Mouse (Mus musculus) forebrain, embryonic 15.5 days (tissue): Measurements from ENCODE around the gene Sugp2. TPM values are rescaled to one million over a fixed set of nuclear protein-coding genes. Genes with fewer than 3 reads are reported as not detected.

Experiments
- ATAC-seq: fragments of 200-750 bp; cut with Nextera tagmentation; replicated peaks from 2 replicates; pipeline ENCODE4 v1.8.0; 2017; ENCODE audit warnings: mild to moderate bottlenecking, moderate TSS enrichment, moderate library complexity
- H3K27ac ChIP-seq: fragments of 300-500 bp; sonication (generic); replicated peaks from 2 replicates; pipeline ENCODE4 v1.5.1; 2015; ENCODE audit warnings: mild to moderate bottlenecking, inconsistent platforms
- H3K27me3 ChIP-seq: fragments of 300-500 bp; sonication (generic); 2 replicates; pipeline ENCODE4 v1.6.1; 2015; ENCODE audit warnings: inconsistent platforms
- H3K36me3 ChIP-seq: fragments of 300-500 bp; sonication (generic); 2 replicates; pipeline ENCODE4 v1.6.1; 2015; ENCODE audit warnings: mild to moderate bottlenecking, inconsistent platforms
- H3K4me1 ChIP-seq: fragments of 300-500 bp; sonication (generic); 2 replicates; pipeline ENCODE4 v1.6.1; 2015; ENCODE audit warnings: inconsistent platforms
- H3K4me2 ChIP-seq: fragments of 300-500 bp; sonication (generic); replicated peaks from 2 replicates; pipeline ENCODE4 v1.6.1; 2015; ENCODE audit warnings: mild to moderate bottlenecking, inconsistent platforms
- H3K4me3 ChIP-seq: fragments of 300-500 bp; sonication (generic); 2 replicates; pipeline ENCODE4 v1.5.1; 2015; ENCODE audit warnings: mild to moderate bottlenecking, inconsistent platforms
- H3K9ac ChIP-seq: fragments of 300-500 bp; sonication (generic); replicated peaks from 2 replicates; pipeline ENCODE4 v1.6.1; 2015; ENCODE audit warnings: mild to moderate bottlenecking, inconsistent platforms
- H3K9me3 ChIP-seq: fragments of 300-500 bp; sonication (generic); 2 replicates; pipeline ENCODE4 v1.6.1; 2016; ENCODE audit warnings: inconsistent platforms
- WGBS: fragments of 180-500 bp; shearing (Covaris S2); methylation state at CpG from one replicate; pipeline ENCODE4 v1.1.7; 2015; ENCODE audit warnings: mixed read lengths; 5-methylcytosine and 5-hydroxymethylcytosine counted together
- polyA plus RNA-seq: library from polyadenylated mRNA; unstranded; fragments of >200 nt; fragmentation: Nextera tagmentation; extraction: Ambion mirVana; gene quantifications from 2 replicates; pipeline ENCODE4 v1.2.1, GENCODE M21; 2015

Gene Sugp2
- polyA plus RNA-seq, 1 experiment from 2014 or later: 85.6 TPM

DNA sequence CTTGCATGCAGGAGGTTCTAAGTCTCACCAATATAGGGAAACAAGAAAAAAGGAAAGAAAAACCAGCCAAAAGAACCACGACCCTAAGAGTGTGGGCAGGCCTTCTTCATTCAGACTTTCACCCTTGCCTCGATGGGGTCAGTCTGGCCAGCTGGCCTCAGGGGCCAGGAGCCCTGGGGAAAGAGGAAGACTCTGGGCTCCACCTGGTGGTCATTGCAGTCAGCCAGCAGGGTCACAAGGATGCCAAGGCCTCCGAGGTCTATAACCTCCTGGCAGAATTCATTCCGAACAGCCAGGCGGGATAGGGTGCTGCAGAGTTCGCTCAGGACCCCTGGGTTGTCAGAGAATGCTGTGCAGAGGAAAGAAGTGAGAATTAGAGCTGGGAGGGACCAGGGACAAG, 10.7 kb upstream of the Sugp2 start:
- peaks cover 8% of the 10 kb centered on the region; the same call in 1 of the 2 replicates for H3K4me1 ChIP-seq
- ATAC-seq: no peak
- H3K27me3 ChIP-seq: no peaks in the 10 kb centered on the region
- H3K36me3 ChIP-seq: peaks cover 62% of the 10 kb centered on the region
- no peak overlapping the region for H3K4me3 ChIP-seq
- WGBS: 51% methylated on average over 6 of the region's 6 CpGs
- H3K9me3 ChIP-seq: no peaks in the 10 kb centered on the region
- no peak overlapping the region for H3K9ac ChIP-seq
- no peak overlapping the region for H3K4me2 ChIP-seq
- no peak overlapping the region for H3K27ac ChIP-seq

DNA sequence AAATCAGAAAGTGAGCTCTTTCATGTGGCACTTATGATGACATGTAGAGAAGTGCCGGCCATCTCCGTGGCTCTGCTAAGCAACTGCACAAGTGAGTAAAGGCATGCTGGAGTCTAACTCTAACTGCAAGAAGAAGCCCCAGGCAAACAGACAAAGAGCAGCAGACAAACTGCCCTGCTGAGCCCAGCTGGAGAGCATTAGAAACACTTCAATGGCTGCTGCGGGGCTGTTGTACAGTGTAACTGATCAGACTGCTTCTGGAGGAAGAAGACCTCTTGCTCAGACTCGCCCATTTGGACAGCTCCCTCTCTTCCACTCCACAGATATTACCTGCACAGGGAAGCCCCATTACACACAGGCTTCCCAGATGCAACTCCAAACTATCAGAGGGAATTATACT, 6.0 kb upstream of the Sugp2 start:
- H3K27ac ChIP-seq: no peak overlapping the region
- H3K36me3 ChIP-seq: peaks cover 65% of the 10 kb centered on the region
- whole genome bisulfite sequencing: 30% methylated on average over 4 of the region's 4 CpGs

DNA sequence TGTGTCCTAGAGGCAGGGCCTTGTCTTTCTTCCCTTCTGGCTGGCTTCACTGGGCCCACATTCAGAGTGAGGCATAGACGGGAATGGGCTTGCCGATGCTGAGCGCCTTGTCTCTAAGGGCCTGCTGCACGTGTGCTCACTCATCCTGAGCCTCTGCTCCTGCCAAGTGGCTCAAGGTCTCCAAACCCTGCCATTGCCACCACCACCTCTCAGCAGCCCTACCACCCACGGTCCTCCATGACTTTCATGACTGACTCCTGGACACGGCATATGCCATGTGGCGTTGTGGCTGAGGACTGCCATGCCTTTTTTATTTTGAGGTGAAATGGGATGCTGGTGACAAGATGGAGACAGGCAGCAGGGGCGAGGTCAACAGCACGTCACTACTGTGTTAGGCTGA, 3.2 kb upstream of the Sugp2 start:
- Histone ChIP-seq H3K4me1 (peaks cover 25% of the 10 kb centered on the region), H3K36me3 (peaks cover 43% of the 10 kb centered on the region), H3K9ac (no peak overlapping the region), H3K27me3 (no peaks in the 10 kb centered on the region), H3K27ac (no peak overlapping the region), H3K4me3 (no peak overlapping the region), H3K9me3 (no peaks in the 10 kb centered on the region), H3K4me2 (no peak overlapping the region)
- ATAC-seq: no peak
- 92% methylated on average over 9 of the region's 9 CpGs for WGBS

More for the DNA sequence above, 6.0 kb upstream of the Sugp2 start:
- Histone ChIP-seq H3K27me3 (no peaks in the 10 kb centered on the region), H3K4me2 (no peak overlapping the region), H3K4me1 (peaks cover 8% of the 10 kb centered on the region), H3K9ac (no peak overlapping the region), H3K4me3 (no peak overlapping the region), H3K9me3 (no peaks in the 10 kb centered on the region)
- ATAC-seq: no peak

- no peaks in the 10 kb centered on the region for H3K9me3 ChIP-seq
- 5% methylated on average over 13 of the region's 13 CpGs for WGBS
- peak overlapping the region; percentile 94 for H3K27ac ChIP-seq
- H3K4me3 ChIP-seq: peak overlapping the region; percentile 96
- peak overlapping the region; percentile 66 for H3K4me2 ChIP-seq
- no peaks in the 10 kb centered on the region for H3K27me3 ChIP-seq
- peak overlapping the region; percentile 96 for H3K9ac ChIP-seq
- peak; percentile 32; the same call in 1 of the 2 replicates for ATAC-seq
- peaks cover 43% of the 10 kb centered on the region for H3K4me1 ChIP-seq
- peaks cover 54% of the 10 kb centered on the region for H3K36me3 ChIP-seq
Observed at GRCm38 (mm10) chr8:70233606-70234005, 420 bp upstream of the Sugp2 start.

- Histone ChIP-seq H3K4me1 (peaks cover 43% of the 10 kb centered on the region), H3K27me3 (no peaks in the 10 kb centered on the region), H3K9me3 (no peaks in the 10 kb centered on the region), H3K36me3 (peaks cover 52% of the 10 kb centered on the region), H3K9ac (peak overlapping the region; percentile 96), H3K27ac (peak overlapping the region; percentile 94), H3K4me3 (peak overlapping the region; percentile 96), H3K4me2 (peak overlapping the region; percentile 61)
- WGBS: under 1% methylated on average over 15 of the region's 15 CpGs
- ATAC-seq: no peak
Observed at GRCm38 (mm10) chr8:70234781-70235128, 729 bp downstream of the Sugp2 start.

DNA sequence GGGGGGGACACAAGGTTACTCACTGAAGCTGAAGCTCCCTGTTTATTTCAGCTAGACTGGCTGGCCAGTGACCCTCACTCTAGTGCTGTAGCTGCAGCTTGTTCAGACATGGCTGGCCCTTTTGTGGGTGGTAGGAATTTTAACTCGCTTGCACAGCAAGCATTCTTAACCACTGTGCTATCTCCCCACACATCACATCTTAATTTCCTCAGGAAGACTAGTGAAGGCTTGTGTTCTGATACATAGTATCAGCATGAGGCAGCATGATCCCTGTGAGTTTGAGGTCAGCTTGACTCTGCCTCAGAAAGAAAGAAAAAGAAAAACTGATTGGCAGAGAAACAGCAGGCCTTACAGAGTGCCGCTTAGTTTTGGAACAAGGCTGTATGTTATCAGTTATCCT, 3.8 kb downstream of the Sugp2 start:
- H3K9me3 ChIP-seq: no peaks in the 10 kb centered on the region
- no peak overlapping the region for H3K4me3 ChIP-seq
- no peaks in the 10 kb centered on the region for H3K27me3 ChIP-seq
- no peak overlapping the region for H3K4me2 ChIP-seq
- H3K36me3 ChIP-seq: peaks cover 64% of the 10 kb centered on the region
- WGBS: 92% methylated on average over 2 of the region's 2 CpGs
- no peak for ATAC-seq
- H3K27ac ChIP-seq: no peak overlapping the region
- peaks cover 37% of the 10 kb centered on the region for H3K4me1 ChIP-seq
- H3K9ac ChIP-seq: no peak overlapping the region

DNA sequence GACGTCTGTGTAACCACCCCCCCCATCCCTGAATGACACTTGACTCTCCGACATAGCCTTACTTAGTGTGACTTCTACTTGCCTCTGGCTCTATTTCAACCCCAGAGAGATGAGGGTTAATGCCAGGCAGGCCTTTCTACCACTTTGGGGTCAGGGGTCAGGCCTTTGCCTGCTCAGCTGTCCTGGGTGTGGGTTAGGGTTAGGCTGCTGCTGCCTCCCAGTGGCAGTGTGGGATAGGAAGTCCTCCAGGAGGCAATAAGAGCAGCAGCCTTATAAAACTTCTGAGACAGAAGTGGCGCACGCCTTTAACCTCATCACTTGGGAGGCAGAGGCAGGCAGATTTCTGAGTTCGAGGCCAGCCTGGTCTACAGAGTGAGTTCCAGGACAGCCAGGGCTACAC, 6.6 kb downstream of the Sugp2 start:
- Histone ChIP-seq H3K9me3 (no peaks in the 10 kb centered on the region), H3K9ac (no peak overlapping the region), H3K4me3 (no peak overlapping the region), H3K4me1 (peaks cover 34% of the 10 kb centered on the region), H3K36me3 (peaks cover 82% of the 10 kb centered on the region), H3K4me2 (no peak overlapping the region), H3K27me3 (no peaks in the 10 kb centered on the region), H3K27ac (no peak overlapping the region)
- no peak for ATAC-seq
- 92% methylated on average over 5 of the region's 5 CpGs for WGBS

GRCm38 (mm10) chr8:70246622-70247021, 12.6 kb downstream of the Sugp2 start:
- Histone ChIP-seq H3K9me3 (no peaks in the 10 kb centered on the region), H3K36me3 (peaks cover 82% of the 10 kb centered on the region), H3K9ac (no peak overlapping the region), H3K27me3 (no peaks in the 10 kb centered on the region), H3K4me3 (no peak overlapping the region), H3K27ac (no peak overlapping the region), H3K4me1 (peaks cover 14% of the 10 kb centered on the region), H3K4me2 (no peak overlapping the region)
- no peak for ATAC-seq
- WGBS: 96% methylated on average over 6 of the region's 6 CpGs

GRCm38 (mm10) chr8:70247841-70248240, 13.8 kb downstream of the Sugp2 start:
- no peak overlapping the region for H3K9ac ChIP-seq
- WGBS: 80% methylated on average over 3 of the region's 3 CpGs
- peaks cover 83% of the 10 kb centered on the region for H3K36me3 ChIP-seq
- peaks cover 14% of the 10 kb centered on the region for H3K4me1 ChIP-seq
- H3K4me3 ChIP-seq: no peak overlapping the region
- no peaks in the 10 kb centered on the region for H3K27me3 ChIP-seq
- no peaks in the 10 kb centered on the region for H3K9me3 ChIP-seq
- H3K27ac ChIP-seq: no peak overlapping the region
- ATAC-seq: no peak
- H3K4me2 ChIP-seq: no peak overlapping the region

- Histone ChIP-seq H3K9me3 (no peaks in the 10 kb centered on the region), H3K9ac (no peak overlapping the region), H3K4me2 (no peak overlapping the region), H3K4me1 (no peaks in the 10 kb centered on the region), H3K27ac (no peak overlapping the region), H3K27me3 (no peaks in the 10 kb centered on the region), H3K4me3 (no peak overlapping the region), H3K36me3 (peaks cover 97% of the 10 kb centered on the region)
- no peak for ATAC-seq
- 85% methylated on average over 1 of the region's 1 CpGs for WGBS
Observed at GRCm38 (mm10) chr8:70254628-70255027, 20.6 kb downstream of the Sugp2 start.

- Histone ChIP-seq H3K4me3 (no peak overlapping the region), H3K9me3 (no peaks in the 10 kb centered on the region), H3K4me2 (no peak overlapping the region), H3K36me3 (peaks cover 98% of the 10 kb centered on the region), H3K27ac (no peak overlapping the region), H3K4me1 (no peaks in the 10 kb centered on the region), H3K9ac (no peak overlapping the region), H3K27me3 (no peaks in the 10 kb centered on the region)
- no peak for ATAC-seq
- 90% methylated on average over 3 of the region's 3 CpGs for whole genome bisulfite sequencing
Observed at GRCm38 (mm10) chr8:70257456-70257855, 23.4 kb downstream of the Sugp2 start.

DNA sequence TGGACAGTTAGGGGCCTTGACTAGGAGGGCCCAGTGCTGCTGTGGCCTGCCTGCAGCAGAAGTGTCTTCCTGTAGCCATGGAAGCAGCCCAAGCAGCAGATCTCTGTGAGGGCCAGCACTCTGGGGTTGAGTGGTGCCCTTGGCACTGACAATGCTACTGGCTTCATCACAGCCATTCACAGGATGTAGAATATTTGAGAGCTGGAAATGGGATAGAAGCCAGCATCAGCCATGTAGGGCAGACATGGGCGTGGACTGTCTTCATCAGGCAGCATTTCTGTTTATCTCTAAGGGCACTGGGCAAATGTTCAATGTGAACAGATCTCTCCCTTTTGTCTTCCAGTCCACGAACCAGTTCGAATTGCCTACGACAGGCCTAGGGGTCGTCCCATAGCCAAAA, 24.6 kb downstream of the Sugp2 start:
- 91% methylated on average over 5 of the region's 5 CpGs for WGBS
- no peaks in the 10 kb centered on the region for H3K4me1 ChIP-seq

DNA sequence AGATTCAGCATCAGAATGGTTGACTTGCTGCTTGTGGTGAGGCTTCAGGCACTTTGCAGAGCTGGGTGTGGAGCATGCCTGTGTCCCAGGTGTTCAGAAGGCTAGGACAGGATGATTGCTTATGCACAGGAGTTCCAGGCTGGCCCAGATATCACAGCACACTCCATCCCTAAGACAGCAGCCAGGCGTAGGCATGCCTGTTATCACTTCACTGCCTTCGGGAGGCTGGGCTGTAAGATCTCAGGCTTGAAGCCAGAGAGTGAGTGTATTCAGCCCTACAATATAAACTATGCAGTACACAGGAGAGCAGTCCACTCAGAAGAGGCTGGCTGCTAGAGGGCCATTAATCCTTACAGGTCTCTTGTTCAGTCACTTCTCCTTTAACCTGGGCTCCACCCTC, 25.0 kb downstream of the Sugp2 start:
- H3K4me1 ChIP-seq: no peaks in the 10 kb centered on the region
- peaks cover 96% of the 10 kb centered on the region for H3K36me3 ChIP-seq
- no peaks in the 10 kb centered on the region for H3K9me3 ChIP-seq
- H3K27ac ChIP-seq: no peak overlapping the region
- no peaks in the 10 kb centered on the region for H3K27me3 ChIP-seq
- H3K4me2 ChIP-seq: no peak overlapping the region
- WGBS: 89% methylated on average over 2 of the region's 2 CpGs
- no peak overlapping the region for H3K9ac ChIP-seq
- no peak overlapping the region for H3K4me3 ChIP-seq
- ATAC-seq: no peak

More for the DNA sequence above, 24.6 kb downstream of the Sugp2 start:
- ATAC-seq: no peak
- Histone ChIP-seq H3K27ac (no peak overlapping the region), H3K36me3 (peaks cover 96% of the 10 kb centered on the region), H3K27me3 (no peaks in the 10 kb centered on the region), H3K4me3 (no peak overlapping the region), H3K4me2 (no peak overlapping the region), H3K9me3 (no peaks in the 10 kb centered on the region), H3K9ac (no peak overlapping the region)
